Mouse (Mus musculus): ENCODE data around the gene Macrod2. TPM values are rescaled to one million over a fixed set of nuclear protein-coding genes. Genes with fewer than 3 reads are reported as not detected.

Gene Macrod2
- total RNA-seq, 2 experiments from 2014 or later = 51.0 to 52.7 TPM

- DNase-seq (ENCODE audit: low spot score in 2 of 2) = peak; percentile 42 to 47
Measured at GRCm38 (mm10) chr2:141587290-141587689, 1192.2 kb downstream of the Macrod2 start.

GRCm38 (mm10) chr2:141591326-141591725 is 1196.2 kb downstream of the Macrod2 start:
- no peak for DNase-seq (ENCODE audit: low spot score in 2 of 2)

- no peak for DNase-seq (ENCODE audit: low spot score in 2 of 2)
Measured at GRCm38 (mm10) chr2:141594811-141595210, 1199.7 kb downstream of the Macrod2 start.

DNA sequence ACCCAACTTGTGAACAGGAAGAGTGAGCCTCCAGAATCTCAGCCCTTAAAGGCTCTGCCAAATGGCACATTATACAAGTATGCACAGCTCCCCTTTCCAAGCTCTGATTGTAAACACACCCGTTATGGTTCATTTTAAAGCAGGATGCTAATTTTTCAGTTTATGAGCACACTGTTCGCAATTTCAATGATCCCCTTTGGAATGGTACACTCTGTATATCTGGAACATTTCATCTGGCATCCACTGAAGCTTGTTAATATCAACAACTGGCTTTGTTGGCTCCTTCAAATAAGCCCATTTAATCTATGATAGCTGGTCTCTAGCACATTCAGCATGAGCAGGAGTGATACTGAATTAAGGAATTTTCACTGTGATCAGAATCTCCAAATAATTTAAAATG is 1222.6 kb downstream of the Macrod2 start:
- no peak for DNase-seq (ENCODE audit: low spot score in 2 of 2)

- peak in 1 of 2 experiments; percentile 8 for DNase-seq (ENCODE audit: low spot score in 2 of 2)
Measured at GRCm38 (mm10) chr2:141618257-141618656, 1223.1 kb downstream of the Macrod2 start.

DNA sequence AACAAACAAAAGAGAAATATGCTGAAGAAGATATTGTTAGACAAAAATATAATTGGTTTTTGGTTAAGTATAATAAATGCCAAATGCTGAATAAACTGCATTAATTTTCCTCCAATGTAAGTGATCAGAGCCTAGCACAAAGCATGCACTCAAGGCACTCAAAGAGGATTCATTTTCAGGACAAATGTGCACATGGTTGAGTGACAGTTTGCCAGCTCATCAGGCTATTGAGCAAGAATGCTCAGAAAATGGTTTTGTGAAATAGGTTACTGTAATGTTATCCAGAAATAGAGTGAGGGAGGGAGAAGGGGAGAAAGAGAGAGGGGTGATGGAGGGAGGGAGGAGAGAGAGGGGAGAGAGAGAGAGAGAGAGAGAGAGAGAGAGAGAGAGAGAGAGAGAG is 1268.9 kb downstream of the Macrod2 start:
- DNase-seq (ENCODE audit: low spot score in 2 of 2) = no peak

- DNase-seq (ENCODE audit: low spot score in 2 of 2) = no peak
Measured at GRCm38 (mm10) chr2:141672814-141673213, 1277.7 kb downstream of the Macrod2 start.

- no peak for DNase-seq (ENCODE audit: low spot score in 2 of 2)
Measured at GRCm38 (mm10) chr2:141673405-141673804, 1278.3 kb downstream of the Macrod2 start.

- DNase-seq (ENCODE audit: low spot score in 2 of 2) = no peak
Measured at GRCm38 (mm10) chr2:141697541-141697940, 1302.4 kb downstream of the Macrod2 start.

DNA sequence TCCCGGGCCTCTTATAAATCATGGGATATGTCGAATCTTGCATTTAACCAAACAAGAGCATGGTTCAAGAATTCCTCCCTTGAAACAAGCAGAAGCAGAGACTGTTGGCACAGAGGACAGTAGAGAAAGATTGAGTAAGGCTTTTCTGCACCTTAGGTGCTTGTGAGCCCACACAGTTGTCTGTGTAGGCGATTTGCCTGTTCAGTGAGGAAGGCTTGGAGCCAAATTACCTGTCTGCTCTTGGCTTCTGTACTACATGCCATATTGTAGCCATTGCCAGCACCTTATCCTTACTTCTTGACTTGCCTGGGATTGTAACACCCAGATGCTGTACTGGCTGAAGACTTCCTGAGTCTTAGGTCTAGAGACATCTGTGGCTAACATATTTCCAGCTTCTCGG is 1303.2 kb downstream of the Macrod2 start:
- DNase-seq (ENCODE audit: low spot score in 2 of 2) = no peak

DNA sequence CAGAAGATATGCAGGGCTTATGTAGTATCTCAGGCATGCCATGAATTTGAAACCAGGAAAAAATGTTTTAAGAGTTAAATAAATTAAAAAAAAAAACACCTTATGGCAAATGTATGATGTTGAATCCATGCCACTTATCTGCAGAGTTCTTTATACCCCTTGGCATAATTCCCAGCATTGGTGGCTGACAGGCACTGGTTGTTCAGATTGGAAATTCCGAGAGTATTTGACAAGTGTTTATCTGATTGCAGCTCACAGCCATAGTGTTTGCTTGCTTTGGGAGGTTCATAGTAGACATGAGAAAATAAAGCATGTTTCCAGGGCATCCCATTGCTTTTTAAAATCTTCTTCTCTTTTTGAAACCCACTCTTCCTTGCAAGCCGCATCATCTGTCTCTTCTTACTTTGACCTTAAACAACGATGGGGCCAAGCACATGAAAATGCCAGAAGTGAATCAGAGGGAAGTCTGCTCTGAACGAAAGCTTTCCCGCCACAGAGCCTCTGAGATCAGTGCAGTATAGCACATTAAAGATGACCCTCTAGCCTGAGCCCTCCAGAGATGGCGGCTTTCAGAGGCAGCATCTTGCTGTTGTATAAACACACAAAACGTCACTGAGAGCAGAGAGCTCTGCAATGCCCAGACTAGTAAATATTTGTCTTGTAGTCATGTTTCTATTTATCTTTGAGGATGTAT is 1305.8 kb downstream of the Macrod2 start:
- no peak for DNase-seq (ENCODE audit: low spot score in 2 of 2)

DNA sequence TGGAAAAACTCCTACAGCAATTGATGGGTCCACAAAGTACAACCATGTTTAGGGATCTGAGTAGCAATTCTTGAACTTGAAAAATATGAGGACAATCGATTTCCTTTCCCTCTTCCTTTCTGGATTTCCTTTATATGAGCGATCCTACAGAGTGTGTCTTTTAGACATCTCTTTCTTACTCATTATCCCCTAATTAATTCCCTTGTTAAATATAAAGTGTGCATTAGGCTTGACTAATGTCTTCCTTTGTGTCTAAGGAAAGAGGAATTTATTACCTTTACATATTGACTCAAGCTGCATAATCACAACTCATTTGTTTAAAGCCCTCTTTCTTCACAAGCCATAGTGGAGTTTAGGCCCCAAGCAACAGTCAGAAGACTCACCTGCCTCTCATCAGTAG is 1316.7 kb downstream of the Macrod2 start:
- no peak for DNase-seq (ENCODE audit: low spot score in 2 of 2)

DNA sequence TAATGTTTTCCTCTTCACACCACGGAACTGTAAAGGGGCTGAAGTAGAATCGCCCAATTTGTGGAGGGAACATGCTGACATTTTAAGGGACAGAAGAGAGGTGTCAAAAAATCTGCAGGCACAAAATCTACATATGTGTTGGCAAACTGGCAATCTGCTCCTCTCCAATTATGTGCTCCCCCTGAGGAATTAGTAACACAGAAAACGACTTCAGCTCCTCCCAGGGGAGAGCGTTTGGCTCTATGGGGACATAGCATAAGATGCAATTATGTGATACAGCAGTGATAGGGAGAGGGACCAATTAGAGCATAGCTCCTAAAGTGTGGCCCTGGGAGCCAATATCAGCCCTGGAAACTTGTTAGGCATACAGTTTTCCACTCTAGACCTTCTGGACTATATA is 1317.2 kb downstream of the Macrod2 start:
- no peak for DNase-seq (ENCODE audit: low spot score in 2 of 2)

GRCm38 (mm10) chr2:141715061-141715460 is 1320.0 kb downstream of the Macrod2 start:
- DNase-seq (ENCODE audit: low spot score in 2 of 2) = no peak

GRCm38 (mm10) chr2:141722531-141722930 is 1327.4 kb downstream of the Macrod2 start:
- DNase-seq (ENCODE audit: low spot score in 2 of 2) = no peak

- DNase-seq (ENCODE audit: low spot score in 2 of 2) = no peak
Measured at GRCm38 (mm10) chr2:141728998-141729397, 1333.9 kb downstream of the Macrod2 start.

- peak; percentile 7 to 12 for DNase-seq (ENCODE audit: low spot score in 2 of 2)
Measured at GRCm38 (mm10) chr2:141736685-141737456, 1341.8 kb downstream of the Macrod2 start.

DNA sequence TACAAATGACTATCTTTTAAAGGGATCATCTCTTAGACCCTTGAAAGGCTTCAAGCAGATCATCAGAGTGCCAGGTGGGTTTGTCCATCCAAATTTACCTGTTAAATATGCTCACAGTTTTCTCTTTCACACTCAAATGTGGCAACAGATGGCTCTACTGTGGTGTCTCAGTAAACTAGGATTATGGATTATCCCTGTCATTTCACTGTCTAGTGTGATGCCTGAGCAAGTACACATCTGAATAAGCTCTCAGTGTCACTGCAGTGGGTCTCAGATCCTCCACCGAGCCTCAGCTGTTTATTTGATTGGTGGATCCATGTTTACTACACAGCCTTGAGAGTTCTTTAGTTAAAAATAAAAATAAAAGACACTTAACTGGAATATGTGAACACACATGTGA is 1343.6 kb downstream of the Macrod2 start:
- DNase-seq (ENCODE audit: low spot score in 2 of 2) = no peak

- DNase-seq (ENCODE audit: low spot score in 2 of 2) = no peak
Measured at GRCm38 (mm10) chr2:141740318-141740717, 1345.2 kb downstream of the Macrod2 start.

- no peak for DNase-seq (ENCODE audit: low spot score in 2 of 2)
Measured at GRCm38 (mm10) chr2:141800236-141800635, 1405.1 kb downstream of the Macrod2 start.

DNA sequence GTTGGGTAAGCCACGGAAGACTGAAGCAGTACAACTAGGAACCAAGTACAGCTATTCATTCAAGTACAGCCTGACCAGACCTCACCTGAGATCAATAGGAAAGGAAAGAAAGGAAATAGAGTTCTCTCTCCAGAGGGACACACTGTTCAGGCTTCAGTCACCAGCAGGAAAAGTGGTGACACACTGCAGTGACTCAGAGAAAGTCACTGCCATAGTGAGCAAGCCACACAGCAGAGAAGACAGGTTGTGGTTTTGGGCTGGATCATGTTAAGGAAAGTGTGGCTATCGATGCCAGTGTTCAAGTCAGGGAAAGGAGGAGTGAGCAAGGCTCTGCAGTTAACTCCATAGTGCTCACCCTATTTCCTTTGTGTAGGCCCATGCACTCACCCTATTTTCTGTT is 1405.8 kb downstream of the Macrod2 start:
- no peak for DNase-seq (ENCODE audit: low spot score in 2 of 2)

GRCm38 (mm10) chr2:141816266-141816665 is 1421.2 kb downstream of the Macrod2 start:
- DNase-seq (ENCODE audit: low spot score in 2 of 2) = no peak
